In the genomic region with DNA sequence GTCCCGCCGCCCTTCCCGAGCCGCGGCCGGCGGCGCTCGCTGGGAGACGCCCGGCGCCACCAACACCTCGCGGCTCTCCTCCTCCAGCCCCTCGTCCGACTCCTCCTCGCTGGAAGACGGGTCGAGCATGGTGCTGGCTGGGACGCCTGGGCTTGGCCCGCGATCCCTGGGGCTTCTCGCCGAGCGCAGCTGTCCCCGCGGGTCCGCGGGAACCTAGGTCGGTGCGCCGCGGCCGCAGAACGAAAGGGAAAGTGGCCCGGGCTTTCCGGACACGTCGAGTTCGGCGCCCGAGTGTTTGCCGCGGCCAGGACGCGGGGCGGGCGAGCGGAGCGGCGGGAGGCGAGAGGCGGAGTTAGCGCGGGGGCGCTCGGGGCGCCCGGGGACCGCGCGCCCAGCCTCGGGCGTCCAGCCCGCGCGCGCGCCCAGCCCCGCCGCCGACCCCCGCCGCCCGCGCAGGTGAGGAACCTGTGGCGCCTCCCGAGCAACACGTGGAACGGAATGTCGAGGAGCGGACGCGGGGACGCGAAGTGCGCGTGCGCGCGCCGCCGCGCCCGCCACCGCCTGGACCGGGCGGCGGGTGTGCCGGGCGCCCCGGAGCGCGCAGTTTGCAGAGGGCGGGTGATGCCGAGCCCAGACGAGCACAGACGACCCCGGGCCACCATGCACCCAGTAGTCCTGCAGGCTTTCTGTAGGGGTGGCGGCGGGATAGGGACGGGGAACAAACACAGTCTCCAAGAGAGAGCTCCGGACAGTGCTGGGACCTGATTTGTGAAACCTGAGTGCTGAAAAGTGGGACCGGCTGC, we compare ENCODE assay signal across 8 mouse cellular contexts. TPM values are rescaled to one million over a fixed set of nuclear protein-coding genes. Genes with fewer than 3 reads are reported as not detected.
DNase-seq lines count a peak whose midpoint lies in the region; ATAC-seq lines count a peak whose summit lies in the region.

A gene (minus strand): TSS at position 413 of the 803 bp plus-strand sequence.

- H3K4me1 ChIP-seq in hindbrain, embryonic 14.5 days (replicated peaks; ENCODE audit: control insufficient read depth, insufficient read depth, low read length) = no peaks in the 10 kb centered on the region

- peak within 1 kb of the TSS; percentile 94 for H3K4me2 ChIP-seq in hindbrain, embryonic 14.5 days (replicated peaks)

- peak within 1 kb of the TSS; percentile 67 for H3K4me3 ChIP-seq in hindbrain, embryonic 14.5 days (replicated peaks; ENCODE audit: low read length)

- under 1% methylated on average over 91 of the region's 114 CpGs for WGBS in hindbrain, embryonic 14.5 days

- no peak within 1 kb of the TSS for H3K27ac ChIP-seq in hindbrain, embryonic 14.5 days

- ATAC-seq in hindbrain, embryonic 14.5 days (ENCODE audit: low FRiP score) = peak; percentile 83

- DNase-seq in adrenal gland, postnatal 25 days = peak; percentile 69
- DNase-seq in cerebellum, postnatal 14 days = peak; percentile 78 to 84
- DNase-seq in gastrocnemius, postnatal 10 days = peak; percentile 53
- DNase-seq in hindbrain, embryonic 14.5 days (ENCODE audit: low spot score) = peak; percentile 39
- DNase-seq in left cerebral cortex, postnatal 10 days (ENCODE audit: extremely low spot score in 1 of 2, low spot score in 2 of 2) = peak in 1 of 2 experiments; percentile 56
- DNase-seq in lung, postnatal 36 days = peak; percentile 74
- DNase-seq in right cerebral cortex, adult 18-20 months = peak; percentile 36
- DNase-seq in c-Kit-positive CD71-positive TER-119-positive erythroid progenitor cells, embryonic 14.5 days (ENCODE audit: low spot score) = no peak

- no peaks in the 10 kb centered on the region for H3K9me3 ChIP-seq in hindbrain, embryonic 14.5 days (ENCODE audit: control insufficient read depth, low read length)

- H3K27me3 ChIP-seq in hindbrain, embryonic 14.5 days (ENCODE audit: control insufficient read depth, insufficient read depth, low read length) = peaks cover 30% of the 10 kb centered on the region

- peak within 1 kb of the TSS; percentile 61 for H3K9ac ChIP-seq in hindbrain, embryonic 14.5 days

- intact Hi-C loops in left cerebral cortex, postnatal 10 days (cut with DNase I) = loop anchor here (10.0 kb wide), 1 partner anchor 344 kb away; no protein-coding TSS in a partner anchor

- no peaks in the 10 kb centered on the region for H3K36me3 ChIP-seq in hindbrain, embryonic 14.5 days (replicated peaks; ENCODE audit: control insufficient read depth, insufficient read depth)

RNA-seq across cellular contexts. Expression of the gene that starts here (rescaled TPM):
- 8.6 and 9.8 TPM in 2 replicates for total RNA-seq in adrenal gland, postnatal 25 days (2021)
- 1 to 10 TPM in 1 of 2 experiments, under 1 TPM in 1; 0.93 to 1.3 TPM for total RNA-seq in gastrocnemius, postnatal 10 days (2021)
- 12.6 and 15.8 TPM in 2 replicates for polyA plus RNA-seq in hindbrain, embryonic 14.5 days (2014; fragmentation: Nextera tagmentation; extraction: Ambion mirVana)
- 10 to 100 TPM; 67.4 to 75.5 TPM for total RNA-seq in left cerebral cortex, postnatal 10 days (2021)
